Mouse (Mus musculus) urinary bladder, postnatal 4 days (tissue): ENCODE data around the gene Hdac4.
A peak's percentile ranks its signal among the peaks of the same experiment; 100 is the strongest.

Experiments
- DNase-seq, 2 experiments: peaks; one replicate each; pipeline ENCODE4 v3.0.0; 2021 to 2022; ENCODE audit warnings: low spot score in 2 of 2

Hdac4 gene

GRCm38 (mm10) chr1:92130470-92131100 lies 64.9 kb downstream of the Hdac4 start:
- peak; percentile 66 to 67 for DNase-seq

DNA sequence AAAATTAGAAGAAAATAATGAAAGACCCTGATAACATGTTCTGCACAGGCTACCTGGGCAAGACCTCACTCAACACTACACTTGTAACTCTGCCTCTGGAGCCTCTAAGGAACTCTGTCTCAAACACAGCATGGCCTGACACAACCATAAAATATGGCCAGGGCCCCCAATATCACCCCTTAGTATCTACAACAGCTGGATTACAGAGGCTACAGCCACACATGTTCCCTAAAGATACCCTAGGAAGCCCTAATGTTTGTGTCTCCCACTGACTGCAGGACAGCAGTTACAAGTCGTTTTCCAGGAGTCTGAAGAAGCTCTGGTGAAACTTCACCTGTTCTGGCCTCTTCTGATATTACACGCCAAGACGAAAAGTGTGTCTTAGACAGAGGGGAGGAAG lies 65.7 kb downstream of the Hdac4 start:
- DNase-seq, result no peak

- DNase-seq, result no peak
Measured at GRCm38 (mm10) chr1:92127785-92128184, 67.7 kb downstream of the Hdac4 start.

DNA sequence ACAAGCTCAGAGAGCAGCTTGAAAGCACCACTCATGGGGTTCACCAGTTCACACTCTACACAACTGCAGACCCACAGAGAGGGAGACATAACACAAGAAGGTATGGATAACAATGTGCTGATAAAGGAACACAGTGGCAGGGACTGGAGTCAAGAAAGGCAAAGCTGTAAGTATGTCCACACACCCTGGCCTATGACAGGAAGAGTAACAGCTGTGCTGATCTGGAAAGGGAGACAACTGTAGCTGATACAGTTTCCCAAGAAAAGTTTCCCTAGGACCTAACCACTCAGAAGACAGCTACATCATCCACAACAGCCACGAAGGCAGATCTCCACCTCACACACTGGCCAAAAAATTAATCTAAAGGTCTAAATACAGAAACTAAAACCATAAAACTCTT lies 68.1 kb downstream of the Hdac4 start:
- DNase-seq, result no peak

- no peak for DNase-seq
Measured at GRCm38 (mm10) chr1:92124497-92125201, 70.8 kb downstream of the Hdac4 start.

- no peak for DNase-seq
Measured at GRCm38 (mm10) chr1:92119303-92119702, 76.2 kb downstream of the Hdac4 start.

- DNase-seq, result no peak
Measured at GRCm38 (mm10) chr1:92117597-92117996, 77.9 kb downstream of the Hdac4 start.

DNA sequence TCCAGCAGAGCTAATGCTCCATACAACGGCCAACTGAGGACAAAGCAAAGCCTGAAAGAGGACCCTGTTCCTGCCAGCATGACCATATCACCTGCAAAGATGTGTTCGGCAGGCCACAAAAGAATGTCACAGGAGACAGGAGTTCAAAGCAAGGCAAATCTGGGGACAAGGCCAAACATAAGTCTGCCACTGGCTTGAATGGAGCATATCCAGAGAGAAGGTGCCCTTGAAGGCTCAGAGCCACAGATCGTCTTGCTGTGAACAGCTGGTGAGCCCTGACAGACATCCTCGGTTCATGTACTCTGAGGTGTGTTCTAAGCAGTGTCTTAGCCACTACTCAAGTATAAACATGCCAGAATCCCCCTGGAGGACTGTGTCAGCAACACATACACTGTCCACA lies 79.3 kb downstream of the Hdac4 start:
- DNase-seq, result no peak

DNA sequence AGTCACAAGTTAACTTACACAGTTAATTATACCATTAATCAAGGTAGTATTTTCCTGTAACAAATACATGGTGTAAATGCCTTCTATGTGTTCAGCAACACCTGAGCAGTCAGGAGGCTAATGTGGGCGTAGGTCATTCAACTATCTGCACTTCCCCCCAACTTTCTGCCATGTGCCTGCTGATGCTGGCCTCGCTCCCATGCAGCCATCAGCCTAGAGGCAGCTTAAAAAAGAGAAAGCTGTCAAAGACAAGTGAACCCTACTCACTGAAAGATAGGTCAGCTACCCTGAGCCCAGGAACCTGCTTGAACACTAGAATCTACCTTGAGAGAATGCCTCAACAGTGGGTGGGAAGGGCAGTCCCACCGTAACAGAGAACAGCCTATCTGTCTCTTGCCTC lies 81.4 kb downstream of the Hdac4 start:
- no peak for DNase-seq

- no peak for DNase-seq
Measured at GRCm38 (mm10) chr1:92113243-92114009, 82.1 kb downstream of the Hdac4 start.

GRCm38 (mm10) chr1:92112591-92112990 lies 82.9 kb downstream of the Hdac4 start:
- no peak for DNase-seq

GRCm38 (mm10) chr1:92111551-92111950 lies 83.9 kb downstream of the Hdac4 start:
- DNase-seq, result no peak

DNA sequence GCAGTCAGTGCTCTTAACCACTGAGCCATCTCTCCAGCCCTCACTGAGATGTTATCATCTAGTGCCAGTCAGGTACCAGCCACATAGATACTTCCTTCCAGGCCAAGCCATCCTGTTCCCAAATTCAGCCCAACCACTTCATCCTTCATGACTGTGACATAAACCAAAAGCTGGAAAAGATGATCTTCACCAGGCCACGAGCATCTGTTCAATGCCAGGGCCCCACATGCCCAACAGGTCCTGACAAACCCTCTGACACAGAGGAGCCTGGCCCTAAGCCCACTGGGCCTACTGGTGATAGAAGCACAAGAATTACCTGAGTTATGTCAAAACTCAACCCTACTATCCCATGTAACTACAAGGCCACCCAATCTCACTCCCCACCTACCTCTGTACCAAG lies 84.5 kb downstream of the Hdac4 start:
- no peak for DNase-seq

DNA sequence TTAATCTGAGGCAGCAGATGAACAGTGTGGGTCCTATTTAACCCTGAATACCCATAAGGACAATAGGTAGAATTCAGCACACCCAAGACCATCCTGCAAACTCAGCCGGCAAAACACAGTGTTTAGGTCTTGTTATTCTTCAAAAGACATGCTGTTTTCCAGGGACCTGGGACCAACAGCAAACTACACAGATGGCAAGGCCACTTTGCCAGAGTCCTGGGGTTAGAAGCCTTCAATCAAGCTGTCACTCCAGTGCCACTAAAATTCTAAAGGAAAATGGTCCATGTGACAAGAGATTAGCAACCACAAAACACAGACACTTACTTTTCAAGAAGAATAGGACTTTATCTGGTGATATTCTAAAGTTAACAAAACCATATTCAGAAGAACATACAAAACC lies 86.3 kb downstream of the Hdac4 start:
- DNase-seq, result no peak

GRCm38 (mm10) chr1:92108556-92108955 lies 86.9 kb downstream of the Hdac4 start:
- no peak for DNase-seq

DNA sequence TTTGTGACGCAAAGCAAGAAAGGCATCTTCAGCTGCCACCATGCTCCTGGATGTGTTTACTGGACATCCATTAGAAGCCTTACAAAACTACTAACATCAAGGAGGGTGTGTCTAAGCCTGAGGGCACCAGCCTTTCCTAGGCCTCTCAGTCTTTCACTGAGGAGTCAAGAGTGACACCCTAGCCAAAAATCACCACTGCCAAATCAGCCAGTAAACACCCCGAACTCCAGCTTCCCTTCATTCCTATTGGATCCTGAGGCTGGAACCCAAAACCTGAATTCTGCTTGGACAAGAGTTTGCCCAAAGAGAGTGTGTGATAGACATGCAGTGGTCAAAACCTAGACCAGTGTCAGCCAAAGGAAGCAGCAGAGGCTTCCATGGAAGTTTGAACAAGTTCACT lies 87.5 kb downstream of the Hdac4 start:
- no peak for DNase-seq

GRCm38 (mm10) chr1:92107521-92107920 lies 88.0 kb downstream of the Hdac4 start:
- no peak for DNase-seq

DNA sequence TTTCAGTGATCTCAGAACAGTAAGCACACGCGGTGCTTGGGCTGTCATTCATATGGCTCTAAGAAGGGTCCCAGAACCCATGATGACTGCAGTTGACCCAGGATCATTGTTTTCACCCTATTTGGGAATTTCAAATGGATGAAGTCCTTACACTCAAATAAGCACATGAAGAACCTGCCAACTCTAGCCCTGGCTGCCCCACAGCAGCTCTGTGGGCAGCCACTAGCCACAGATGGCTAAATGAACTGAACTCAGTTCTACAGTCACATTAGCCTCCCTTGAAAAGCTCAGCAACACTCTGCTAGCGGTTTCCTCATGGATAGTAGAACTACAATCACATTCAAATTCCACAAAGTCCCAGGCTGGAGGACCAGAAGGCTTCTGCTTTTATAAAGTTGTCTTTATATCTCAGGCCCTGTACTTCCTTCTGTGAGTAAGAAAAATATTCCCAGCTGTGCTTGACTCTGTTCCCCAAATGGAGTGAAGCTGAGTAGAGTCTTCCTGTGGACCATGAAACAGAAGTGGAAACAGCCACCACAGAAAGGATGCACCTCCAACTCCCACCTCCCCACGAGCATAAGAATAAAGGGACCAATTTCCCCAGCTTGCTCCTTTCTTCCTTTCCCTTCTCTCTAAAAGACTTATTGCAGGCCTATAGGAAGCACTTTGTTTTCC lies 88.9 kb downstream of the Hdac4 start:
- DNase-seq, result no peak

DNA sequence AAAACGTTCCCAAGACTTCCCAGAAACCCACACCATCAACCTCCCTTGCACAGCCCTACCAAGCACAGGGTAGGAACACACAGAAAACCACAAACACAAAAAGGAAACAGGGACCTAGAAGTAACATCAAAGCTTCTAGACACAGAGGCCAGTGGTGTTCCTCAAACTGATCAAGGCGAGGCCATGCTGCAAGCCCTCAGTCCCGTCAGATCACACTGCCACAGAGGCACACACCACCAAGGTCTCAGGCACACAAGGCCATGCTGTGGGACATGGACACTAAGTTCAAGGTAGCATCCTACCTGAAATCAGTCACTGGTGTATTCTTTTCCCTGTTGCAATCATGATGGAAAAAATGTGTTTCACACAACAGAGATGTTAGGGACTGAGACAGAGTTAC lies 90.8 kb downstream of the Hdac4 start:
- no peak for DNase-seq

DNA sequence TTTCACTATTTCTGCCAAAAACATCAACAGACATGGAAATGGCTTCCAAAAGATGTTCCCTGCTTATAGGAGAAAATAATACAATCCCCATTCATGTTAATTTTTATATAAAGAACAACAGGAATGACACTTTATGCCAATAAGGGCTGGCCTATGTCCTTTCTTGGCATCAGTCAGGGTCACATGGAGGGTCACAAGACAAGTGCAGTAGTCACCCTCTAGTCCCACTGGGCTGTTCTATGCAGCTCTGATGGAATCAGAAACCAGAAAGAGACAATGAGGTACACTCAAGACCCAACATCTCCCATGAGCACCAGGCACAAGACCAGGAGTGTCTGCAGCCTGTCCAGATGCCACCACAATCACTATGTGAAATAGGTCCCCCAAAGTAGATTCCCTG lies 91.5 kb downstream of the Hdac4 start:
- no peak for DNase-seq

GRCm38 (mm10) chr1:92103377-92103776 lies 92.1 kb downstream of the Hdac4 start:
- DNase-seq, result no peak

DNA sequence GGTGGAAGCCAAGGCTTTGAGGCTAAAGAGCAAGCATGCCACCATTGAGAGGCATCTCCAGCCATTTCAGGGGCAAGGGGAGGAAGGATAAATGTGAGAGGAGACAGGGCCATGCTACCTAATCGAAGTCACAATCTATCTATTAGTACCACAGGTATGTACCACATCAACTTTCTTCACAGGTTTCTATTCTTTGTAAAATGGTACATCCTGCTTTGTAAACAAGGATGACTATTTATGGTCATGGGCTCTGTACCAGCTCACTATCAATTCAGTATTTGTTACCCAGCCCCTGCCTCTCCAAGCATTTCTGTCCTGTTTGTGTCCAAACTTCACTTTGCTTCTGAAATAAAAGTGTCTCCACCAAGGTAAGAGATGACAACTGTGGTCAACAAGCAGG lies 92.7 kb downstream of the Hdac4 start:
- no peak for DNase-seq
